Mouse (Mus musculus): ENCODE results near the gene Erg. TPM values are rescaled to one million over a fixed set of nuclear protein-coding genes. Genes with fewer than 3 reads are reported as not detected.

Gene Erg
- polyA plus RNA-seq, 1 experiment from 2014 or later: 7.3 TPM

- Histone ChIP-seq H3K9me3 (replicated peaks) (no peaks in the 10 kb centered on the region), H3K27ac (no peak overlapping the region), H3K27me3 (no peaks in the 10 kb centered on the region), H3K9ac (no peak overlapping the region), H3K4me3 (no peak overlapping the region), H3K36me3 (no peaks in the 10 kb centered on the region), H3K4me2 (replicated peaks) (no peak overlapping the region), H3K4me1 (peaks cover 9% of the 10 kb centered on the region; the same call in 1 of the 2 replicates)
- no peak for ATAC-seq (ENCODE audit: low FRiP score)
- WGBS: 94% methylated on average over 9 of the region's 9 CpGs
Measured at GRCm38 (mm10) chr16:95348555-95348954, 237.8 kb downstream of the Erg start.

GRCm38 (mm10) chr16:95347202-95347601 is 239.2 kb downstream of the Erg start:
- H3K4me1 ChIP-seq: peaks cover 9% of the 10 kb centered on the region; the same call in 1 of the 2 replicates
- H3K36me3 ChIP-seq: no peaks in the 10 kb centered on the region
- no peak overlapping the region for H3K27ac ChIP-seq
- no peak overlapping the region for H3K4me2 ChIP-seq (replicated peaks)
- no peak overlapping the region for H3K9ac ChIP-seq
- no peak for ATAC-seq (ENCODE audit: low FRiP score)
- WGBS: 9% methylated on average over 3 of the region's 3 CpGs
- H3K9me3 ChIP-seq (replicated peaks): no peaks in the 10 kb centered on the region
- no peak overlapping the region for H3K4me3 ChIP-seq
- no peaks in the 10 kb centered on the region for H3K27me3 ChIP-seq

- Histone ChIP-seq H3K4me1 (peaks cover 14% of the 10 kb centered on the region), H3K27me3 (no peaks in the 10 kb centered on the region), H3K27ac (no peak overlapping the region), H3K36me3 (no peaks in the 10 kb centered on the region), H3K4me2 (replicated peaks) (no peak overlapping the region), H3K9ac (no peak overlapping the region), H3K4me3 (no peak overlapping the region), H3K9me3 (replicated peaks) (no peaks in the 10 kb centered on the region)
- WGBS: 4% methylated on average over 7 of the region's 7 CpGs
- 0 out of 2 replicates have a peak, but pooled peaks have one; percentile 17 for ATAC-seq (ENCODE audit: low FRiP score)
Measured at GRCm38 (mm10) chr16:95345882-95346281, 240.5 kb downstream of the Erg start.

- H3K27me3 ChIP-seq: no peaks in the 10 kb centered on the region
- no peak overlapping the region for H3K27ac ChIP-seq
- peaks cover 14% of the 10 kb centered on the region for H3K4me1 ChIP-seq
- ATAC-seq (ENCODE audit: low FRiP score): no peak
- H3K4me2 ChIP-seq (replicated peaks): no peak overlapping the region
- H3K9ac ChIP-seq: no peak overlapping the region
- H3K9me3 ChIP-seq (replicated peaks): no peaks in the 10 kb centered on the region
- 73% methylated on average over 10 of the region's 10 CpGs for WGBS
- no peaks in the 10 kb centered on the region for H3K36me3 ChIP-seq
- H3K4me3 ChIP-seq: no peak overlapping the region
Measured at GRCm38 (mm10) chr16:95344961-95345360, 241.4 kb downstream of the Erg start.

- H3K27ac ChIP-seq: no peak overlapping the region
- H3K27me3 ChIP-seq: no peaks in the 10 kb centered on the region
- H3K4me3 ChIP-seq: no peak overlapping the region
- no peak for ATAC-seq (ENCODE audit: low FRiP score)
- H3K36me3 ChIP-seq: no peaks in the 10 kb centered on the region
- H3K4me2 ChIP-seq (replicated peaks): no peak overlapping the region
- 76% methylated on average over 8 of the region's 8 CpGs for WGBS
- H3K4me1 ChIP-seq: peaks cover 9% of the 10 kb centered on the region
- H3K9ac ChIP-seq: no peak overlapping the region
- no peaks in the 10 kb centered on the region for H3K9me3 ChIP-seq (replicated peaks)
Measured at GRCm38 (mm10) chr16:95342030-95342429, 244.4 kb downstream of the Erg start.

GRCm38 (mm10) chr16:95340885-95341791 is 245.3 kb downstream of the Erg start:
- no peaks in the 10 kb centered on the region for H3K36me3 ChIP-seq
- 34% methylated on average over 28 of the region's 28 CpGs for WGBS
- no peaks in the 10 kb centered on the region for H3K9me3 ChIP-seq (replicated peaks)
- H3K4me3 ChIP-seq: no peak overlapping the region
- peak overlapping the region; percentile 32 for H3K4me2 ChIP-seq (replicated peaks)
- H3K27ac ChIP-seq: no peak overlapping the region
- H3K4me1 ChIP-seq: peaks cover 8% of the 10 kb centered on the region
- ATAC-seq (ENCODE audit: low FRiP score): peak; percentile 84
- no peak overlapping the region for H3K9ac ChIP-seq
- H3K27me3 ChIP-seq: no peaks in the 10 kb centered on the region

GRCm38 (mm10) chr16:95332159-95332558 is 254.2 kb downstream of the Erg start:
- H3K9me3 ChIP-seq (replicated peaks): no peaks in the 10 kb centered on the region
- 83% methylated on average over 5 of the region's 5 CpGs for WGBS

GRCm38 (mm10) chr16:95321945-95322625 is 264.3 kb downstream of the Erg start:
- H3K9me3 ChIP-seq (replicated peaks): no peaks in the 10 kb centered on the region
- 66% methylated on average over 9 of the region's 9 CpGs for WGBS
- H3K9ac ChIP-seq: no peak overlapping the region
- ATAC-seq (ENCODE audit: low FRiP score): no peak
- H3K4me2 ChIP-seq (replicated peaks): no peak overlapping the region
- H3K27ac ChIP-seq: no peak overlapping the region
- H3K4me3 ChIP-seq: no peak overlapping the region
- H3K4me1 ChIP-seq: 0 out of 2 replicates have a peak, but pooled peaks cover 4% of the 10 kb centered on the region
- no peaks in the 10 kb centered on the region; the same call in 1 of the 2 replicates for H3K27me3 ChIP-seq
- H3K36me3 ChIP-seq: no peaks in the 10 kb centered on the region

More at GRCm38 (mm10) chr16:95332159-95332558, 254.2 kb downstream of the Erg start:
- Histone ChIP-seq H3K4me1 (no peaks in the 10 kb centered on the region), H3K9ac (no peak overlapping the region), H3K36me3 (no peaks in the 10 kb centered on the region), H3K27me3 (no peaks in the 10 kb centered on the region), H3K4me2 (replicated peaks) (no peak overlapping the region), H3K4me3 (no peak overlapping the region), H3K27ac (no peak overlapping the region)
- no peak for ATAC-seq (ENCODE audit: low FRiP score)

Other genes starting within 250 kb of the Erg start
- 44.6 and 47.9 TPM in 2 replicates for gene Ets2, start 115.5 kb upstream of the Erg start, polyA plus RNA-seq (2016; fragmentation: Nextera tagmentation; extraction: Ambion mirVana)